Mouse (Mus musculus): ENCODE results near the gene Spryd3. TPM values are rescaled to one million over a fixed set of nuclear protein-coding genes. Genes with fewer than 3 reads are reported as not detected.

Gene Spryd3
- 29.6 and 33.3 TPM in 2 replicates for polyA plus RNA-seq (2016; fragmentation: Nextera tagmentation; extraction: Ambion mirVana)

DNA sequence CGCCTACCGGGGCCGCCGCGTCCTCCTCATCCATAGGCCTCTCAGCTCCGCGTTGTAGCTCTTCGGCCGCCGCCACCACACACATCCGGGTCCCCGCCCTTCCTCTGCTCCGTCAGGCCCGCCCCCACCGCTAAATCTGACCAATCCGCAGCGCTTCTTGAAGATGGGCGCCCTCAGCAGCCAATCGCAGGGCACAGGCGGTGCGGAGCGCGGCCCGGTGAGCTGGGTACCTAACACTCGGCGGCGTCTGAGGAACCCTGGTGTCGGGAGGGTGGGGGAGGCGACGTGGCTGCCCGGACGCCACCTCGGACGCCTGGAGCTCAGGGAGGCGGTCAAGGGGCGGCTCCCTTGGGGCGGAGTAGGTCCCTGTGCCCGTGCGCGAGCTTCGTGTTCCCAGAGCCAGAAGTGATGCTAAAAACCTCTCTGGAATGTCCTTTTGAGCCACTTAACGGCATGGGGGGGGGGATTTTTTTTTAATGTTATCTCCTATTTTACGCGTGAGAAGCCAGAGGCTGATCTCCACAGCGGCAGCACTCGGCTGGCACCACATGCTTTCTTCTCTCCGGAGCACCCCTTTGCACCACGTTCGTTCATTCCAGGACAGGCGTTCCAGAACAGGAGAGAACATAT lies at the start of gene Spryd3:
Gene Spryd3 (minus strand): TSS at position 106 of the 630 bp plus-strand sequence.
- Histone ChIP-seq H3K27ac (peak within 1 kb of the TSS; percentile 15; the same call in 1 of the 2 replicates), H3K36me3 (peaks cover 18% of the 10 kb centered on the region)
- ATAC-seq (ENCODE audit: low FRiP score, low read depth) = peak; percentile 99

DNA sequence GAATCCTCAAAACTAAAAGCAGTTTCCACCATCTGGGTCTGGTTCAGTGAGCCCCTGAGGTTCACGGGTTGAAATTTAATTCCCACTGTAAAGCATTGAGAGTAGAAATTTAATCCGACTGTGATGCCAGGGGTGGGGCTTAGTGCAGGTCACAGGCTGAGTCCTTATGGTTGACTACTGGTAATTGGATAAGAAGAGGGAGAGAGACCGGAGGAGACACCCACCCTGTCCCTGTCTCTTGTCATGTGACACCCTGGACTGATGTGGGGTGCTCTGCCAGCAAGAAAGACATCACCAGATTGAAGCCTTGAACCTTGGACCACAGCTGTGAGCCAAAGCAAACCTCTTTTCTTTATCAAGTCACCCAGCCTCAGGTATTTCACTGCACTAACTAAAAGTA lies 47.0 kb upstream of the Spryd3 start:
- Histone ChIP-seq H3K27ac (no peak overlapping the region), H3K4me2 (replicated peaks) (no peak overlapping the region), H3K36me3 (peaks cover 18% of the 10 kb centered on the region), H3K27me3 (replicated peaks) (no peaks in the 10 kb centered on the region), H3K9me3 (no peaks in the 10 kb centered on the region), H3K9ac (no peak overlapping the region), H3K4me3 (no peak overlapping the region), H3K4me1 (no peaks in the 10 kb centered on the region)
- ATAC-seq (ENCODE audit: low FRiP score, low read depth) = no peak
- WGBS = 77% methylated on average over 3 of the region's 3 CpGs

More for the DNA sequence above, at the start of gene Spryd3:
- peaks cover 12% of the 10 kb centered on the region for H3K4me1 ChIP-seq
- no peaks in the 10 kb centered on the region for H3K9me3 ChIP-seq
- H3K27me3 ChIP-seq (replicated peaks) = no peaks in the 10 kb centered on the region
- H3K4me2 ChIP-seq (replicated peaks) = peak within 1 kb of the TSS; percentile 77
- H3K4me3 ChIP-seq = peak within 1 kb of the TSS; percentile 88
- WGBS = under 1% methylated on average over 50 of the region's 50 CpGs
- peak within 1 kb of the TSS; percentile 87 for H3K9ac ChIP-seq

DNA sequence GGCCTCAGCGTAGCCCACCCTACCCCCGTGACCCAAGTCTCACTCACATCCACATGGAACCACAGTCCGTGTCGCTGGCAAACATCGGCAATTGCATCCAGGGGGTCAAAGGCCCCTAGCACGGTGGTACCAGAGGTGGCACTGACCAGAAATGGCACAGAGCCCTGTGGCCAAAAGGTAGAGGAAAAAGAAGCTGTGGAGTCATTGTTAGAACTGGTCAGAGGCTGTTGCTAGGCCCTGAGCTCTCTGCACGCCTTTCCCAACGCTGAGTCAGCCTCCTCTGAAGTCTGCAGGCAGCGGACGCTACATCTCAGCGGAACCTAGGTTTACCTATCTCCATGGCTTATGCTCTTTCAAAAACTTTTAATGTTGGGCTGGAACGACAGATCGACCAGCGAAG lies 43.9 kb upstream of the Spryd3 start:
- 0 out of 2 replicates have a peak overlapping the region, but pooled peaks have one; percentile 21 for H3K9ac ChIP-seq
- 93% methylated on average over 14 of the region's 14 CpGs for WGBS
- H3K27me3 ChIP-seq (replicated peaks) = no peaks in the 10 kb centered on the region
- H3K9me3 ChIP-seq = no peaks in the 10 kb centered on the region
- H3K36me3 ChIP-seq = peaks cover 9% of the 10 kb centered on the region
- no peak overlapping the region for H3K27ac ChIP-seq
- ATAC-seq (ENCODE audit: low FRiP score, low read depth) = no peak
- no peaks in the 10 kb centered on the region for H3K4me1 ChIP-seq
- H3K4me2 ChIP-seq (replicated peaks) = no peak overlapping the region
- H3K4me3 ChIP-seq = no peak overlapping the region

DNA sequence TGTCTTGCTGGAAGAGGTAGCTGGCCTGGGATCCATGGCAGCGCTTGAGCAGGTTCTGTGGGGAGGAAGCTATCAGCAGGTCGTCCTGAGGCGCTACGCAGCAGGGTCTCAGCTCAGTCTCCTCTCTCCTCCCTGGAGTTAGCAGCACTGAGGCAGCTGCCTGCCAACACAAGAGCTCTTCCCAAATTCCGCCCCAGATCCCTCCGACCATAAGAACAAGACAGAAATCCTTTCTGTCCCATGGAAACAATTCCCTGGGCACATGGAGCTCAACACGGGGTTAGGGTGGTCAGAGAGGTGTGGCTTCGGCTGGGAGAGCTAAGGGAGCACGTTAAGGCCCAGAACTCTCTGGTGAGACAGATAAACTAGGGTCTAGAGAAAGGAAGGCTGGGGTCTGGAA lies 43.1 kb upstream of the Spryd3 start:
- Histone ChIP-seq H3K36me3 (peaks cover 9% of the 10 kb centered on the region), H3K9ac (no peak overlapping the region), H3K4me3 (no peak overlapping the region), H3K9me3 (no peaks in the 10 kb centered on the region), H3K4me1 (no peaks in the 10 kb centered on the region), H3K27ac (no peak overlapping the region), H3K27me3 (replicated peaks) (no peaks in the 10 kb centered on the region), H3K4me2 (replicated peaks) (no peak overlapping the region)
- WGBS = 83% methylated on average over 9 of the region's 9 CpGs
- no peak for ATAC-seq (ENCODE audit: low FRiP score, low read depth)

DNA sequence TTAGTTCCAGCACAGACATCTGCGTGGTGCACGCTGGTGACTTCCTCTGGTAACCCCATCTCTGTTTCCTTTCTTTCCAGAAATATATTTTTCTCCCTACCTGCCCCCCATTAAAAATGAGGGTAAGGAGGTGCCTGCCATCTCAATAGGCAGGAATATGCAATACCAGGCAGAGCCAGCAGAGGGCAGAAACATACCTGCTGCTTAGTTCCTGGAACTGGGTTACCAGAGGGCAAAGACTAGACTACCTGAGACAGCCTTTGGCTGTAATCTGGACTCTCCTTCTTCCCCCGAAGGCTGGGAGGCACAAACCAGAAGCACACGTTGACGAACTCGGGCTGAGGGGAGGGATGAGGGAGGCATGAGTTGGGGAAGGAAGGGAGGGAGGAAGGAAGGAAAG lies 42.2 kb upstream of the Spryd3 start:
- Histone ChIP-seq H3K9ac (no peak overlapping the region), H3K9me3 (no peaks in the 10 kb centered on the region), H3K27me3 (replicated peaks) (no peaks in the 10 kb centered on the region), H3K4me1 (no peaks in the 10 kb centered on the region), H3K27ac (no peak overlapping the region), H3K4me2 (replicated peaks) (no peak overlapping the region), H3K36me3 (0 out of 2 replicates have a peak, but pooled peaks cover 3% of the 10 kb centered on the region), H3K4me3 (no peak overlapping the region)
- WGBS = 23% methylated on average over 6 of the region's 6 CpGs
- no peak for ATAC-seq (ENCODE audit: low FRiP score, low read depth)

DNA sequence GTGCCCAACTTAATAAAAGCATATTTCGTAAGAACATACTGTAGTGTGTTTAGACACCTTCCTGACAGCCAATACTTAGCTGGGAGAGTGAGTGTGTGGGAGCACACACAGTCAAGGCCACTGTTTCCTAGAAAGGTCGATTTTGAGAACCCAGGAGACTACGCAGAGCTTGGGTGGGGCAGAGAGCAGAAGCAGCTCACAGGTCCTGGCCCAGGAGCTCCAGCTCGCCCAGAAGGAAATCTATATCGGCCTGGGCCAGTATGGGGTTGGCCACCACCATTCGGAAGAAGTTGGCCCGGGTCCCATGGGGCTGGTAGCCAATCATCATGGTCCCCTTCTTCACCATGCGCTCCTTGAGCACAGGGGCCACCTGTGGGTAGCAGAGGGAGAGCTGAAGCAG lies 41.4 kb upstream of the Spryd3 start:
- Histone ChIP-seq H3K4me2 (replicated peaks) (no peak overlapping the region), H3K27ac (no peak overlapping the region), H3K9me3 (no peaks in the 10 kb centered on the region), H3K4me1 (no peaks in the 10 kb centered on the region), H3K27me3 (replicated peaks) (no peaks in the 10 kb centered on the region), H3K36me3 (0 out of 2 replicates have a peak, but pooled peaks cover 3% of the 10 kb centered on the region), H3K4me3 (no peak overlapping the region), H3K9ac (no peak overlapping the region)
- WGBS = 81% methylated on average over 8 of the region's 8 CpGs
- no peak for ATAC-seq (ENCODE audit: low FRiP score, low read depth)

DNA sequence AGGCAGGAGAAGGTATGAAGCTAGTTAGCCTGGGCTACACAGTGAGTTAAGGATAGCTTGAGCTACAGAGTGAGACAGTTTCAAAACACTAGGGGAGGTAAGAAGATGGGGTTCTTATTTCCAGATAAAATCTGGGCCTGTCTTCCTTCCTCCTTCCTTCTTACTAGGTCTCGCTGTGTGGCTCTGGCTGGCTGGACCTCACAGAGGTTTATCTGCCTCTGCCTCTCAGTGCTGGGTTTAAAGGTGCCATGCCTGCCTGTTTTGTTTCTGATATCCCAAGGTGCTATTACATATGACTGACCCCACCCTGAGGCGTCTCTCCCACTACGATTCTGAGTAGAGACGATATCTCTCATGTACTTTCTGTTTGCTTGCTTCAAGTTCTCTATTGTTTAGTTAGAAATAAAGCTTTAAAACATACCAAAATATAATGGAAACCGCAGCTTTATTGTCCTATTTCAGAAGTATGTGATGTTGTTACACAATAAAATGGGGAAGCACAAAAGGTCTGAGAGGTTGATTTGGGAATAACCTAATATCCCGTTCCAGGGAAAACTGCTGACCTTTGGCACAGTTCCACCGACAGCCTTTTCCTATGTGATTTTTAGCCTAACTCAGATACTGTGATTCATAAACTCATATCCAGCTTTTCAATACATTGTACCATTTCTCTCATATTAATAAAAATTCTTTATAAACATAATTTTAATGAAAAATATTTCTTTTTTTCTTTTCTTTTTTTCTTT lies 40.7 kb upstream of the Spryd3 start:
- Histone ChIP-seq H3K4me3 (no peak overlapping the region), H3K36me3 (0 out of 2 replicates have a peak, but pooled peaks cover 3% of the 10 kb centered on the region), H3K27ac (no peak overlapping the region), H3K9ac (no peak overlapping the region), H3K4me1 (no peaks in the 10 kb centered on the region), H3K27me3 (replicated peaks) (no peaks in the 10 kb centered on the region), H3K9me3 (no peaks in the 10 kb centered on the region), H3K4me2 (replicated peaks) (no peak overlapping the region)
- WGBS = 84% methylated on average over 7 of the region's 7 CpGs
- no peak for ATAC-seq (ENCODE audit: low FRiP score, low read depth)

DNA sequence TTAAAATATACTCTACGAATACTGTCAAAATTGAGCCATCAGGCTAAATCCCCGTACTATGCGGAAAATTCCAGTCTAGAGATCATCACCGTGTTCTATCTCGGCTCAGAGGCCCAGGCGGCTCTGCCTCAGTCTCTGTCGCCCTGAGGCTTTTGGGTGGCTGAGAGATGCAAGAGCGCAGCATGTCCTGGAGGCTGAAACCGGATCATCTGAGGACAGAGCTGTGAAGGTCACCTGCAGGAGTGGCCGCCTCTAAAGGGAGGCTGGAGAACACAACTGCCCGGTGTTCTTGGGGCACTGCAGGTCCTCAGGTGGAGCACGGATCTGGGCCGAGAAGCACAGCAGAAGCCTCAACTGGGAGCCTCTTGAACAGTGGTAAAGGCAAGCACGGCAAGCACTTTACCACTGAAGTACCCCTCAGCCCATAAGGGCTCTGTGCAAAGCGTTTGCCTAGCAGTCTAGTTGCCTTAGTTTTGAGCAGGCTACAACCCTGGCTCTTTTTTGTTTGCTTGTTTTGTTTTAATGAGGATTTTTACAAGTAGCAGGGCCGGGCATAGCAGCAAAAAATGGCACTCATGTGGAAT lies 39.8 kb upstream of the Spryd3 start:
- Histone ChIP-seq H3K9me3 (no peaks in the 10 kb centered on the region), H3K4me1 (no peaks in the 10 kb centered on the region), H3K27ac (no peak overlapping the region), H3K9ac (no peak overlapping the region), H3K4me3 (no peak overlapping the region), H3K36me3 (no peaks in the 10 kb centered on the region), H3K4me2 (replicated peaks) (no peak overlapping the region), H3K27me3 (replicated peaks) (no peaks in the 10 kb centered on the region)
- 87% methylated on average over 16 of the region's 16 CpGs for WGBS
- ATAC-seq (ENCODE audit: low FRiP score, low read depth) = no peak

DNA sequence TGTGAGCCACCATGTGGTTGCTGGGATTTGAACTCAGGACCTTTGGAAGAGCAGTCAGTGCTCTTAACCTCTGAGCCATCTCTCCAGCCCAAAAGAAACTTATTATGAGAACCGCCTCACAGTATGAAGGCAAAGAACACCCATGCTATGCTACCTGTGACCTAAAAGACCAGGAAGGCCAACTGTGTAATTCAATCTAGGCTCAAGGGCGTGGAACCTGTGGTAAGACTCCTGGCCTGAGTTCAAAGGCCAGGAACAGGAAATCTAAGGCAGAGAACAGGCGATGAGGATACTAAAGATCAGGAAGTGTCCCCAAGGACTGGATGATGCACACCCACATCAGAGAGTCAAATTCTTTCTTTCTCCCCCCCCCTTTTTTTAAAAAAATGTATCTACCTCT lies 37.5 kb upstream of the Spryd3 start:
- H3K9me3 ChIP-seq = no peaks in the 10 kb centered on the region
- H3K27me3 ChIP-seq (replicated peaks) = no peaks in the 10 kb centered on the region
- H3K4me3 ChIP-seq = no peak overlapping the region
- no peak overlapping the region for H3K4me2 ChIP-seq (replicated peaks)
- WGBS = 91% methylated on average over 3 of the region's 3 CpGs
- H3K9ac ChIP-seq = no peak overlapping the region
- no peak overlapping the region for H3K27ac ChIP-seq
- no peak for ATAC-seq (ENCODE audit: low FRiP score, low read depth)
- H3K4me1 ChIP-seq = no peaks in the 10 kb centered on the region
- no peaks in the 10 kb centered on the region for H3K36me3 ChIP-seq

DNA sequence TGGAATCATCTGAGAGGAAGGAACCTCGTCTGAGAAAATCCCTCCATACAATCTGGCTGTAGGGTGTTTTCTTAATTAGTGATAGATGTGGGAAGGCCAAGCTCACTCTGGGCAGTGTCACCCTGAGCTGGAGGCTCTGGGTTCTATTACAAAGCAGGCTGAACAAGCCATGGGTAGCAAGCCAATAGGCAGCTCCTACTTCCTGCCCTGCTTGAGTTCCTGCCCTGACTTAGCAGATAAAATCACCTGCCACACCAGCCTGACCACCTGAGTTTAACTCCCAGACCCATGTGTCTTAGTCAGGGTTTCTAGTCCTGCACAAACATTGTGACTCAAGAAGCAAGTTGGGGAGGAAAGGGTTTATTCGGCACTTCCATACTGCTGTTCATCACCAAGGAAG lies 33.0 kb upstream of the Spryd3 start:
- Histone ChIP-seq H3K36me3 (no peaks in the 10 kb centered on the region), H3K4me1 (no peaks in the 10 kb centered on the region), H3K27me3 (replicated peaks) (no peaks in the 10 kb centered on the region), H3K4me3 (no peak overlapping the region), H3K9ac (no peak overlapping the region), H3K4me2 (replicated peaks) (no peak overlapping the region), H3K27ac (no peak overlapping the region), H3K9me3 (no peaks in the 10 kb centered on the region)
- WGBS = 73% methylated on average over 2 of the region's 2 CpGs
- no peak for ATAC-seq (ENCODE audit: low FRiP score, low read depth)

DNA sequence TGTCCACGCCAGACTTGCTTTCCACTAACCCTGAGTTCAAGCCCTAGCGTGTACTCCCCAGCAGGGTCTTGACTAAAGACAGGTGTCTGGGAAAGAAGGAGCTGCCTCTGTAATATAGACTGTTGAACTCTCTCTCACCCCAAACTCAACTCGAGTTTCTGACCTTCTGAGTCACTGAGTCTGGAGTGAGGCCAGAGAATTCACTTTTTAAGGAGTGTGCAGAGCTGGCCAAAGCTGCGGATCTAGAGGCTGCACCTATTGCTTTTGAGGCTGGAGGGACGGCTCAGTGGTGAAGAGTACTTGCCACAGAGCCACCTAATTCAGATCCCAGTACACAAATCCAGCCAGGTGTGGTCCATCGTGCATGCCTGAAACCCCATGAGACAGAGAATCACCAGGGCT lies 31.6 kb upstream of the Spryd3 start:
- H3K27me3 ChIP-seq (replicated peaks) = no peaks in the 10 kb centered on the region
- H3K9ac ChIP-seq = no peak overlapping the region
- no peaks in the 10 kb centered on the region for H3K9me3 ChIP-seq
- ATAC-seq (ENCODE audit: low FRiP score, low read depth) = no peak
- H3K4me3 ChIP-seq = no peak overlapping the region
- H3K4me1 ChIP-seq = no peaks in the 10 kb centered on the region
- no peak overlapping the region for H3K27ac ChIP-seq
- 67% methylated on average over 6 of the region's 6 CpGs for WGBS
- H3K4me2 ChIP-seq (replicated peaks) = no peak overlapping the region
- H3K36me3 ChIP-seq = no peaks in the 10 kb centered on the region

DNA sequence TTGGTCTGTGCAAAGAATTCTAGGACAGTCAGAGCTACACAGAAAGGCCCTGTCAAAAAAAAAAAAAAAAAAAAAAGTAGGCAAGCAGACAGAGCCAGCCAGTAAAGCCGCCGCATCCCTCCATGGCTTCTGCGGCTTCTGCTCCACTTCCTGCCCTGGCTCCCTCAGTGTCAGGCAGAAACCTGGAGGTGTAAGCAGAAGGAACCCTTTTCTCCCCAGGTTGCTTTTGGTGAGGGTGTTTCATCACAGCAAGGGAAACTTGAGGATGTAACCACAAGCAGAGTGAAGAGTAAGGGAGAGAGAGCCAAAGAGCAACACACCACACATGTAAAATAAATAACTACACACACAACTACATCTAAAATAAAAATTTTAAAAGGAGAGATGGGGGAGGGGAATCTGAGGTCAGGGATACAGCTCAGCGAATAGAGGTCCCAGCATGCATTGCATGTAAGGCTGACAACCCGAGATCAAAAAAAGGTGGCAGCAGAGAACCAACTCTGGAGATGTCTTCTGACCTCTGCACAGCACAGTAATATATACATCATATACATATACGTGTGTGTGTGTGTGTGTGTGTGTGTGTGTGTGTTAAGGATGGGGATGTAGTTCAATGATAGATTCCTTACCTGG lies 29.6 kb upstream of the Spryd3 start:
- Histone ChIP-seq H3K9ac (no peak overlapping the region), H3K4me1 (no peaks in the 10 kb centered on the region), H3K4me2 (replicated peaks) (no peak overlapping the region), H3K9me3 (no peaks in the 10 kb centered on the region), H3K27ac (no peak overlapping the region), H3K36me3 (no peaks in the 10 kb centered on the region), H3K4me3 (no peak overlapping the region), H3K27me3 (replicated peaks) (no peaks in the 10 kb centered on the region)
- WGBS = 52% methylated on average over 6 of the region's 6 CpGs
- ATAC-seq (ENCODE audit: low FRiP score, low read depth) = no peak
